Mouse (Mus musculus): ENCODE measurements at regions not wholly inside any gene's neighbourhood (a gene's known extent, or its start where the extent isn't known, plus 50 kb on each side); places are given as distances from the start of the nearest gene placed in this dataset.

DNA sequence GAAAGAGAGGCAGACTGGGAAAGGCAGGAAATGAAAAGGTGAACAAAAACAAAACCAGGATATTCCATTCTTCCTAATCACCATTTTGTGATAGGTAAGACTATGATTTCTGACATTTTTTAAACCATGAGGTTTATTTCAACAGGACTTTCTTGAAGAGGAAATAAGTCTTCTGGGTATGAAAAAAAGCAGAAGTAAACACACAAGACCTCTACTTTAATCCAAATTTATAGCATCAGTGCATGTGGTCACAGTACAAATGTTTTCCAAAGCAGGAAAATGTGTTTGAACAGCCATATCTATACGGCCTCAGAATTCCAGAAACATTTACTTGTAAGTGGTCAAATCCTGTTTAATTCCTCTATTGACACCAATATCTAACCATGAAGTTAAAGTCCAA is 453.7 kb upstream of the Cylc2 start:
- no peak overlapping the region for H3K9ac ChIP-seq (ENCODE audit: low read depth, low read length)
- no peaks in the 10 kb centered on the region for H3K36me3 ChIP-seq (ENCODE audit: insufficient read depth, low read length)
- DNase-seq (ENCODE audit: low spot score) = peak; percentile 48
- TF ChIP-seq CTCF (IDR thresholded peaks at IDR 0.05; ENCODE audit: low read depth) = no peak
- H3K27me3 ChIP-seq (ENCODE audit: insufficient read depth, low read length) = no peaks in the 10 kb centered on the region
- no peak overlapping the region for H3K4me3 ChIP-seq (replicated peaks; ENCODE audit: low read depth, low read length)
- no peak for ATAC-seq (replicated peaks; ENCODE audit: low FRiP score, low read depth)
- WGBS = 52% methylated on average over 1 of the region's 1 CpGs
- H3K27ac ChIP-seq = no peak overlapping the region
- no peaks in the 10 kb centered on the region for H3K9me3 ChIP-seq (replicated peaks; ENCODE audit: low read length)
- H3K4me1 ChIP-seq (replicated peaks; ENCODE audit: insufficient read depth, low read length) = no peaks in the 10 kb centered on the region
- H3K4me2 ChIP-seq (ENCODE audit: low read length) = no peak overlapping the region

DNA sequence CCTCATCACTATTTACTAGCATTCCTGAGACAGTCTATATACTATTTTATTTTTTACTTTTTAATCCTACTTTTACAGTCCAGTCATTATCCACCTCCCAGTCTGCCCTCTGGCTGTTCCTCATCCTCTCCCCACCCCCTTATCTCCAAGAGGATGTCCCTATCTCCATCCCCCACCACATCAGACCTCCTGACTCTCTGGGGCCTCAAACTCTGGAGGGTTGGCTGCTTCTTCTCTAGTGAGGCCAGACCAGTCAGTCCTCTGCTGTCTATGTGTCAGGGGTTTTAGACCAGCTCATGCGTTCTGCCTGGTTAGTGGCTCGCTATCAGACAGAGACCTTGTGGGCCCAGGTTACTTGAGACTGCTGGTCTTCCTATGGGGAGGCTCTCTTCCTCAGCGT is 452.6 kb upstream of the Cylc2 start:
- Histone ChIP-seq H3K27me3 (ENCODE audit: insufficient read depth, low read length) (no peaks in the 10 kb centered on the region), H3K27ac (no peak overlapping the region), H3K4me2 (ENCODE audit: low read length) (no peak overlapping the region), H3K4me3 (replicated peaks; ENCODE audit: low read depth, low read length) (no peak overlapping the region), H3K9ac (ENCODE audit: low read depth, low read length) (no peak overlapping the region), H3K9me3 (replicated peaks; ENCODE audit: low read length) (no peaks in the 10 kb centered on the region), H3K36me3 (ENCODE audit: insufficient read depth, low read length) (no peaks in the 10 kb centered on the region), H3K4me1 (replicated peaks; ENCODE audit: insufficient read depth, low read length) (no peaks in the 10 kb centered on the region)
- ATAC-seq (replicated peaks; ENCODE audit: low FRiP score, low read depth) = no peak
- WGBS = 60% methylated on average over 3 of the region's 3 CpGs
- DNase-seq (ENCODE audit: low spot score) = no peak
- TF ChIP-seq CTCF (IDR thresholded peaks at IDR 0.05; ENCODE audit: low read depth) = no peak

DNA sequence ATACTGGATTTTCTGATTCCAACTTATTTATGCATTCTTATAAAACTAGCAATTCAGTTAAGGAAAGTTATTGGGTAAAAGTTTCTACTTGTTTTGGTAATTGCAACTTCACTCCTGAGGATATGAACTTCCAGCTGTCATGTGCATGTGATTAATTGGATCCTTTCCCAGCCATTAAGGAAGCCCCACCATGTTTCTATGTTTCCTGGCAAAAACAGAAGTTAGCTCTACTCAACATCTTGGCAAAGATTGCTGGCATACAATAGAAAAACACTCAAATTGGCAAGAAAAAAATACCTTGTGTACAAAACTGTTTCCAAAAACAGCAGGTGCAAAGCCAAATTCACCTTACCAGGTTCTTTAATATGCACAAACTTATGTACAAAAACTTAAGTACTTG is 444.0 kb upstream of the Cylc2 start:
- H3K9ac ChIP-seq (ENCODE audit: low read depth, low read length) = no peak overlapping the region
- no peak overlapping the region for H3K4me3 ChIP-seq (replicated peaks; ENCODE audit: low read depth, low read length)
- H3K9me3 ChIP-seq (replicated peaks; ENCODE audit: low read length) = no peaks in the 10 kb centered on the region
- TF ChIP-seq CTCF (IDR thresholded peaks at IDR 0.05; ENCODE audit: low read depth) = no peak
- no peak overlapping the region for H3K27ac ChIP-seq
- no peaks in the 10 kb centered on the region for H3K36me3 ChIP-seq (ENCODE audit: insufficient read depth, low read length)
- DNase-seq (ENCODE audit: low spot score) (no peak), ATAC-seq (replicated peaks; ENCODE audit: low FRiP score, low read depth) (no peak)
- no peaks in the 10 kb centered on the region for H3K27me3 ChIP-seq (ENCODE audit: insufficient read depth, low read length)
- no peak overlapping the region for H3K4me2 ChIP-seq (ENCODE audit: low read length)
- no peaks in the 10 kb centered on the region for H3K4me1 ChIP-seq (replicated peaks; ENCODE audit: insufficient read depth, low read length)

Measured in kidney, postnatal 0 days (tissue).